Mouse (Mus musculus) heart, embryonic 15.5 days (tissue): ENCODE data around the gene Wdr27. TPM values are rescaled to one million over a fixed set of nuclear protein-coding genes. Genes with fewer than 3 reads are reported as not detected.
"Not testable (repeated sequence)": the region's sequence is repeated elsewhere in the genome, so short reads cannot be mapped to it uniquely, and the experiment has no call there.

Experiments
- ATAC-seq: fragments of 200-750 bp; cut with Nextera tagmentation; replicated peaks from 2 replicates; pipeline ENCODE4 v1.8.0; 2017; ENCODE audit warnings: low read depth, moderate TSS enrichment; ENCODE audit not compliant: insufficient number of reproducible peaks, insufficient read depth, low FRiP score
- H3K27ac ChIP-seq: fragments of 300-500 bp; sonication (generic); 2 replicates; pipeline ENCODE4 v1.5.1; 2015; ENCODE audit warnings: mild to moderate bottlenecking, inconsistent platforms
- H3K27me3 ChIP-seq: fragments of 300-500 bp; sonication (generic); 2 replicates; pipeline ENCODE4 v1.6.1; 2015; ENCODE audit warnings: inconsistent platforms
- H3K36me3 ChIP-seq: fragments of 300-500 bp; sonication (generic); 2 replicates; pipeline ENCODE4 v1.6.1; 2015; ENCODE audit warnings: mild to moderate bottlenecking, inconsistent platforms
- H3K4me1 ChIP-seq: fragments of 300-500 bp; sonication (generic); replicated peaks from 2 replicates; pipeline ENCODE4 v1.6.1; 2015; ENCODE audit warnings: inconsistent platforms
- H3K4me2 ChIP-seq: fragments of 300-500 bp; sonication (generic); 2 replicates; pipeline ENCODE4 v1.6.1; 2015; ENCODE audit warnings: inconsistent platforms, mild to moderate bottlenecking, moderate library complexity
- H3K4me3 ChIP-seq: fragments of 300-500 bp; sonication (generic); 2 replicates; pipeline ENCODE4 v1.5.1; 2015; ENCODE audit warnings: mild to moderate bottlenecking, inconsistent platforms
- H3K9ac ChIP-seq: fragments of 300-500 bp; sonication (generic); 2 replicates; pipeline ENCODE4 v1.6.1; 2015; ENCODE audit warnings: mild to moderate bottlenecking, inconsistent platforms
- H3K9me3 ChIP-seq: fragments of 300-500 bp; sonication (generic); replicated peaks from 2 replicates; pipeline ENCODE4 v1.6.1; 2016; ENCODE audit warnings: inconsistent platforms
- WGBS: fragments of 180-500 bp; shearing (Covaris S2); methylation state at CpG from one replicate; pipeline ENCODE4 v1.1.7; 2015; ENCODE audit warnings: mixed read lengths; 5-methylcytosine and 5-hydroxymethylcytosine counted together
- polyA plus RNA-seq: library from polyadenylated mRNA; unstranded; fragments of >200 nt; fragmentation: Nextera tagmentation; extraction: Ambion mirVana; gene quantifications from 2 replicates; pipeline ENCODE4 v1.2.1, GENCODE M21; 2015

Gene Wdr27
- polyA plus RNA-seq, 1 experiment from 2014 or later = 4.7 TPM

- Histone ChIP-seq H3K9me3 (no peaks in the 10 kb centered on the region), H3K4me2 (no peak overlapping the region), H3K4me1 (peaks cover 7% of the 10 kb centered on the region), H3K27me3 (no peaks in the 10 kb centered on the region), H3K27ac (no peak overlapping the region), H3K9ac (no peak overlapping the region), H3K36me3 (peaks cover 14% of the 10 kb centered on the region), H3K4me3 (no peak overlapping the region)
- 84% methylated on average over 5 of the region's 5 CpGs for WGBS
- no peak for ATAC-seq
Measured at GRCm38 (mm10) chr17:14958686-14959327, 15.8 kb upstream of the Wdr27 start.

DNA sequence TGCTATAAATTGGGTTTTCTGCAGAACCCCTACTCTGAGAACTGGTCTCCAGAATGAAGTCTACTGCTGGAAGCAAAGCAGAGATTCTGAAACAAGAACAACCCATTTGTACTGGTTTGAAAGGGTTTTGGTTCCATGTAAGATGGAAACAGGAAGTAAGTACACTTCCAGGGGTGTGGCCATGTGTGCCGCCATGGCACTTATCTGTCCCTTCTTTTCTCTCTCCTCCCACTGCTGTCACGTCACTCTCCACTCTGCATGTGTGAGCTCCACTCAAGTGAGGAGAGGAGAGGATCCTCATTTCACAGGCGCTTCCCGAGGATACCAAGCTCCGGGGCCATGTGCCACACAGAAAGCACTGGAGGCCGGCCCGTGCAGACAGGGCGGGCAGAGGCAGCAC lies 10.5 kb upstream of the Wdr27 start:
- H3K4me1 ChIP-seq = no peaks in the 10 kb centered on the region
- ATAC-seq = no peak
- 74% methylated on average over 8 of the region's 8 CpGs for WGBS
- H3K27me3 ChIP-seq = no peaks in the 10 kb centered on the region
- H3K4me3 ChIP-seq = no peak overlapping the region
- H3K27ac ChIP-seq = no peak overlapping the region
- no peak overlapping the region for H3K4me2 ChIP-seq
- H3K9me3 ChIP-seq = no peaks in the 10 kb centered on the region
- peaks cover 49% of the 10 kb centered on the region for H3K36me3 ChIP-seq
- H3K9ac ChIP-seq = no peak overlapping the region

DNA sequence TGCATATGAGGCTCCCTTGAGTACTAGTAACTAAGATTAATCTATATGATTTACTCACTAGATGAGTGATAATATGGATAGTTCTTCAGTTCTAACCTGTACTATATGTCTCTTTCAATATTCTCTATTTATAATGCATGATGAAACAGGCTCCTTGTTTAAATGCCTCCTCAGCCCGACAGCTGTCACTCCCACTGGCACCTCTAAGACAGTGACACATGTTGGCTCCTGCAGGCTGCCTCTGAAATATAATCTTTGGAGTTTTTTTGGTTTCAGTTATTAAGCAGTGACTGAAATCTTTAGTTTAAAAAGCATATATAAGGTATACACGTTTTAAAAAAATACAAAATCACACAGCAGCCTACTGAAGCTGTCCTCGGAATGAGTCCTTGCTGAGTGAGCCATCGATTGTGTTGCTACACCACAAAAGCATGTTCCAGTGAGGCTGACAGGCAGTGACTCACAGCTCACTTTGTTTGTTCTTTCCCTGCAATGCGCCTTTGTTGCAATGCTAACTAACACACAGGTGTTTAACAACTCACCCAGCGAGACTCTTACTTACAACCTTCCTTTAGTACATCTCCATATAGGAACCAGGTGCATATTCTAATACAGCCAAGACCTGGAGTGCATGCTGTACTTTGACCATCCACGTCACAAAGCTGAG lies 6.3 kb upstream of the Wdr27 start:
- Histone ChIP-seq H3K36me3 (peaks cover 55% of the 10 kb centered on the region), H3K9ac (no peak overlapping the region), H3K4me3 (no peak overlapping the region), H3K4me1 (peaks cover 11% of the 10 kb centered on the region), H3K27me3 (no peaks in the 10 kb centered on the region), H3K9me3 (no peaks in the 10 kb centered on the region), H3K27ac (no peak overlapping the region), H3K4me2 (no peak overlapping the region)
- WGBS = 82% methylated on average over 7 of the region's 7 CpGs
- no peak for ATAC-seq

DNA sequence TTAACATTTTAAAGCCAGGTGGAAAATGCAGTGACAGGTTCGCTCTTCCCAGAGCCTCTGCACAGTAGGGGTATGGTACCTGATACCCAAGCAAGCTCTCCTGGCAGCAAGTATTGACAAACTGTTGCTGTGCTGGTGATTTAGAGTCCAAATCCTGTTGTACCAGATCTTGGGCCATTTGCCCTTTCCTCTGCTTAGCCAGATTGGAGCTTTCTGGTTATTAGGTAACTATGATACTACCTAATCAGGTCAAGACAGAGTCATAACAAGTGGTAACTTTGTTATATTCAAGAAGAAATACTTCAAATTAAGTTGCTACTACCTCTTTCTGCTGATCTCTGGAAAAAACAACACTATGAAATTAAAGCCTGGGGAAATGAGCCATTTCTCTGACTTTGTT lies 1.6 kb upstream of the Wdr27 start:
- peak overlapping the region; percentile 95 for H3K4me2 ChIP-seq

DNA sequence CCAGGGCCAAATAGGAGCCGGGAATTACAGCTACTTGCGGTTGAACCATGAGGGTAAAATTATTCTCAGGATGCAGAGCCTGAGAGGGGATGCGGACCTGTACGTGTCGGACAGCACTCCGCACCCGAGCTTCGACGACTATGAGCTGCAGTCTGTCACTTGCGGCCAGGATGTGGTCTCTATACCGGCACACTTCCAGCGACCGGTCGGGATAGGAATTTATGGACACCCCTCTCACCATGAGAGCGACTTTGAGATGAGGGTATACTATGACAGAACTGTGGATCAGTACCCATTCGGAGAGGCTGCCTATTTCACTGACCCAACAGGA lies 736 bp upstream of the Wdr27 start:
- peak overlapping the region; percentile 95 for H3K4me2 ChIP-seq
- peak overlapping the region; percentile 91 for H3K9ac ChIP-seq
- H3K27me3 ChIP-seq = no peaks in the 10 kb centered on the region
- no peaks in the 10 kb centered on the region for H3K9me3 ChIP-seq
- peak overlapping the region; percentile 93 for H3K4me3 ChIP-seq
- H3K4me1 ChIP-seq = peaks cover 25% of the 10 kb centered on the region
- ATAC-seq = no peak
- 19% methylated on average over 16 of the region's 16 CpGs for WGBS
- H3K36me3 ChIP-seq = peaks cover 15% of the 10 kb centered on the region
- H3K27ac ChIP-seq = peak overlapping the region; percentile 81

More for the DNA sequence above, 1.6 kb upstream of the Wdr27 start:
- Histone ChIP-seq H3K9ac (no peak overlapping the region), H3K36me3 (peaks cover 20% of the 10 kb centered on the region), H3K9me3 (no peaks in the 10 kb centered on the region), H3K4me3 (0 out of 2 replicates have a peak overlapping the region, but pooled peaks have one; percentile 6), H3K27me3 (no peaks in the 10 kb centered on the region), H3K27ac (no peak overlapping the region), H3K4me1 (peaks cover 25% of the 10 kb centered on the region)
- ATAC-seq = no peak
- 85% methylated on average over 1 of the region's 1 CpGs for WGBS

- H3K27ac ChIP-seq, ATAC-seq, H3K27me3 ChIP-seq, H3K9me3 ChIP-seq: not testable (repeated sequence)
- H3K4me2 ChIP-seq = peak overlapping the region; percentile 95
- WGBS = 65% methylated on average over 6 of the region's 6 CpGs
- H3K4me3 ChIP-seq = peak overlapping the region; percentile 93
- peaks cover 15% of the 10 kb centered on the region for H3K36me3 ChIP-seq
- peak overlapping the region; percentile 91; the same call in 1 of the 2 replicates for H3K9ac ChIP-seq
- H3K4me1 ChIP-seq = peaks cover 25% of the 10 kb centered on the region
Measured at GRCm38 (mm10) chr17:14942181-14942580, 777 bp downstream of the Wdr27 start.

GRCm38 (mm10) chr17:14935841-14936605 lies 6.9 kb downstream of the Wdr27 start:
- Histone ChIP-seq H3K27ac (no peak overlapping the region), H3K27me3 (no peaks in the 10 kb centered on the region), H3K4me3 (no peak overlapping the region), H3K4me1 (0 out of 2 replicates have a peak, but pooled peaks cover 2% of the 10 kb centered on the region), H3K4me2 (no peak overlapping the region), H3K36me3 (no peaks in the 10 kb centered on the region), H3K9ac (no peak overlapping the region), H3K9me3 (no peaks in the 10 kb centered on the region)
- no peak for ATAC-seq
- 60% methylated on average over 5 of the region's 5 CpGs for WGBS

- H3K9me3 ChIP-seq, H3K27me3 ChIP-seq, H3K4me3 ChIP-seq, ATAC-seq, H3K27ac ChIP-seq, H3K9ac ChIP-seq, H3K4me1 ChIP-seq, H3K4me2 ChIP-seq, H3K36me3 ChIP-seq: not testable (repeated sequence)
- 75% methylated on average over 14 of the region's 14 CpGs for WGBS
Measured at GRCm38 (mm10) chr17:14935280-14935679, 7.7 kb downstream of the Wdr27 start.

GRCm38 (mm10) chr17:14931469-14931868 lies 11.5 kb downstream of the Wdr27 start:
- Histone ChIP-seq H3K9me3 (no peaks in the 10 kb centered on the region), H3K36me3 (no peaks in the 10 kb centered on the region), H3K4me1 (0 out of 2 replicates have a peak, but pooled peaks cover 2% of the 10 kb centered on the region), H3K27me3 (no peaks in the 10 kb centered on the region), H3K4me2 (no peak overlapping the region), H3K4me3 (no peak overlapping the region), H3K9ac (no peak overlapping the region), H3K27ac (no peak overlapping the region)
- 75% methylated on average over 5 of the region's 5 CpGs for WGBS
- no peak for ATAC-seq

DNA sequence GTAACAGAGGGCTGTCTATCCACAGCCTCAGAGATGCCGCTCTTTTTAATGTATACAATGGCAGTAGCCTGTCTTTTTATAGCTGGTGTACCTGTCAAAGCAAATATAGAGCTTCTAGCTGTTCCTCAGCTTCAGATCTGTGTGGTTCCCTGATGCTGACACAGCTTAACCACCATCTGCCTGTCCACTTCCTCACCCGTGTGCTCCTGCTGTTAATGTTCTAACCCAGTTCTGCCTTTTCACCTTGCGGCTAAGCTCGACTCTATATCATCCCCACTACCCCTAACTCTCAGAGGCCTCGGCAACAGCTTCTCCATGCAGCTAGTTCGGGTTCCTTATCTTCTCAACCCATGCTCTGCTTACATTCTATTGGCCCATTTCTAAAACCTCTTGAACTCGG lies 12.3 kb downstream of the Wdr27 start:
- Histone ChIP-seq H3K4me2 (no peak overlapping the region), H3K4me1 (0 out of 2 replicates have a peak, but pooled peaks cover 2% of the 10 kb centered on the region), H3K36me3 (no peaks in the 10 kb centered on the region), H3K9me3 (no peaks in the 10 kb centered on the region), H3K9ac (no peak overlapping the region), H3K27ac (no peak overlapping the region), H3K27me3 (no peaks in the 10 kb centered on the region), H3K4me3 (no peak overlapping the region)
- 62% methylated on average over 7 of the region's 7 CpGs for WGBS
- ATAC-seq = no peak

- 69% methylated on average over 5 of the region's 5 CpGs for WGBS
- H3K4me3 ChIP-seq = no peak overlapping the region
- H3K9ac ChIP-seq = no peak overlapping the region
- peaks cover 4% of the 10 kb centered on the region; the same call in 1 of the 2 replicates for H3K27me3 ChIP-seq
- H3K4me2 ChIP-seq = no peak overlapping the region
- no peaks in the 10 kb centered on the region for H3K9me3 ChIP-seq
- H3K4me1 ChIP-seq = 0 out of 2 replicates have a peak, but pooled peaks cover 2% of the 10 kb centered on the region
- H3K27ac ChIP-seq = no peak overlapping the region
- H3K36me3 ChIP-seq = no peaks in the 10 kb centered on the region
- no peak for ATAC-seq
Measured at GRCm38 (mm10) chr17:14928631-14929030, 14.3 kb downstream of the Wdr27 start.
